8 mouse cellular contexts compared by ENCODE assay signal in genomic region chr2:147984547-147985260, GRCm38 (mm10).
DNase-seq lines count a peak whose midpoint lies in the region; ATAC-seq and TF ChIP-seq lines count a peak whose summit lies in the region.

No protein-coding gene starts in this region.

- H3K27ac ChIP-seq in lung, embryonic 14.5 days (ENCODE audit: low read depth): peak overlapping the region; percentile 83
- H3K27ac ChIP-seq in forebrain, embryonic 15.5 days (replicated peaks): no peak overlapping the region
- peak overlapping the region; percentile 74 for H3K27ac ChIP-seq in stomach, embryonic 14.5 days (ENCODE audit: low read length)
- no peak overlapping the region for H3K27ac ChIP-seq in heart, embryonic 11.5 days (ENCODE audit: low read depth, low read length)

- H3K36me3 ChIP-seq in lung, embryonic 14.5 days (ENCODE audit: insufficient read depth): no peaks in the 10 kb centered on the region
- H3K36me3 ChIP-seq in forebrain, embryonic 15.5 days: no peaks in the 10 kb centered on the region
- H3K36me3 ChIP-seq in stomach, embryonic 14.5 days (ENCODE audit: control insufficient read depth, insufficient read depth, low read length): no peaks in the 10 kb centered on the region
- H3K36me3 ChIP-seq in heart, embryonic 11.5 days (ENCODE audit: control insufficient read depth, insufficient read depth, low read length): no peaks in the 10 kb centered on the region

- WGBS in lung, embryonic 14.5 days: 39% methylated on average over 12 of the region's 12 CpGs
- WGBS in forebrain, embryonic 15.5 days: 43% methylated on average over 12 of the region's 12 CpGs
- 51% methylated on average over 12 of the region's 12 CpGs for WGBS in stomach, embryonic 14.5 days
- whole genome bisulfite sequencing in heart, embryonic 11.5 days (ENCODE audit: insufficient replicate concordance): 44% methylated on average over 12 of the region's 12 CpGs

- TF ChIP-seq CTCF in lung, embryonic 14.5 days (IDR thresholded peaks at IDR 0.05; ENCODE audit: low read depth): 0 out of 2 replicates have a peak, but pooled peaks have one; percentile 32

- H3K4me3 ChIP-seq in lung, embryonic 14.5 days (ENCODE audit: low read depth, low read length): no peak overlapping the region
- H3K4me3 ChIP-seq in forebrain, embryonic 15.5 days: no peak overlapping the region
- no peak overlapping the region for H3K4me3 ChIP-seq in stomach, embryonic 14.5 days (ENCODE audit: low read depth, low read length)
- no peak overlapping the region for H3K4me3 ChIP-seq in heart, embryonic 11.5 days (ENCODE audit: low read depth, low read length)

- no peak overlapping the region for H3K9ac ChIP-seq in lung, embryonic 14.5 days
- H3K9ac ChIP-seq in forebrain, embryonic 15.5 days (replicated peaks): no peak overlapping the region
- H3K9ac ChIP-seq in stomach, embryonic 14.5 days (replicated peaks; ENCODE audit: low read depth, low read length): no peak overlapping the region
- no peak overlapping the region for H3K9ac ChIP-seq in heart, embryonic 11.5 days (ENCODE audit: low read depth, low read length)

- peak; percentile 81 for ATAC-seq in lung, embryonic 14.5 days (ENCODE audit: insufficient read depth)
- ATAC-seq in forebrain, embryonic 15.5 days (replicated peaks): peak; percentile 32; the same call in 1 of the 2 replicates
- ATAC-seq in stomach, embryonic 14.5 days (ENCODE audit: insufficient number of reproducible peaks, insufficient read depth, low FRiP score, low read depth): peak; percentile 89
- no peak for ATAC-seq in heart, embryonic 11.5 days (replicated peaks; ENCODE audit: insufficient number of reproducible peaks, low FRiP score, low TSS enrichment)

- no peaks in the 10 kb centered on the region; the same call in 1 of the 2 replicates for H3K4me1 ChIP-seq in lung, embryonic 14.5 days (ENCODE audit: insufficient read depth)
- H3K4me1 ChIP-seq in forebrain, embryonic 15.5 days: 0 out of 2 replicates have a peak, but pooled peaks cover 4% of the 10 kb centered on the region
- H3K4me1 ChIP-seq in stomach, embryonic 14.5 days (ENCODE audit: control insufficient read depth, insufficient read depth, low read length): 0 out of 2 replicates have a peak, but pooled peaks cover under 1% of the 10 kb centered on the region
- H3K4me1 ChIP-seq in heart, embryonic 11.5 days (ENCODE audit: control insufficient read depth, insufficient read depth, low read length): no peaks in the 10 kb centered on the region

- no peak overlapping the region for H3K4me2 ChIP-seq in lung, embryonic 14.5 days
- no peak overlapping the region for H3K4me2 ChIP-seq in forebrain, embryonic 15.5 days (replicated peaks)
- no peak overlapping the region for H3K4me2 ChIP-seq in stomach, embryonic 14.5 days (replicated peaks; ENCODE audit: low read depth, low read length)
- no peak overlapping the region for H3K4me2 ChIP-seq in heart, embryonic 11.5 days

- no peaks in the 10 kb centered on the region for H3K27me3 ChIP-seq in lung, embryonic 14.5 days (ENCODE audit: insufficient read depth, low read length)
- H3K27me3 ChIP-seq in forebrain, embryonic 15.5 days: no peaks in the 10 kb centered on the region
- no peaks in the 10 kb centered on the region for H3K27me3 ChIP-seq in stomach, embryonic 14.5 days (ENCODE audit: control insufficient read depth, insufficient read depth, low read length)
- no peaks in the 10 kb centered on the region for H3K27me3 ChIP-seq in heart, embryonic 11.5 days (ENCODE audit: control insufficient read depth, insufficient read depth, low read length)

- no peaks in the 10 kb centered on the region for H3K9me3 ChIP-seq in lung, embryonic 14.5 days (ENCODE audit: low read depth, low read length)
- no peaks in the 10 kb centered on the region for H3K9me3 ChIP-seq in forebrain, embryonic 15.5 days
- no peaks in the 10 kb centered on the region for H3K9me3 ChIP-seq in stomach, embryonic 14.5 days (ENCODE audit: control insufficient read depth, low read depth, low read length)
- no peaks in the 10 kb centered on the region for H3K9me3 ChIP-seq in heart, embryonic 11.5 days (replicated peaks; ENCODE audit: control insufficient read depth, low read length)

- peak; percentile 44 for DNase-seq in lung, embryonic 14.5 days
- no peak for DNase-seq in lung, postnatal 14 days
- peak; percentile 10 to 35 for DNase-seq in layer of hippocampus, adult 18-20 months (ENCODE audit: low spot score in 2 of 2)
- DNase-seq in adrenal gland, postnatal 10 days: no peak
- no peak for DNase-seq in spleen, adult 18-20 months

Comparison
In these comparisons a context has a peak if more than half of its experiments do, and no peak if none do; other contexts are left out.
1. DNase-seq: peak in lung, embryonic 14.5 days (single experiment) and layer of hippocampus, adult 18-20 months (2 of 2); none in lung, postnatal 14 days (single experiment), adrenal gland, postnatal 10 days (single experiment) and spleen, adult 18-20 months (0 of 2).
2. H3K27ac ChIP-seq: peak in lung, embryonic 14.5 days (single experiment) and stomach, embryonic 14.5 days (single experiment); none in forebrain, embryonic 15.5 days (single experiment) and heart, embryonic 11.5 days (single experiment).